Mouse (Mus musculus) megakaryocyte progenitor cell, adult 5-6 weeks (primary cell): ENCODE data around the gene Phc1. TPM values are rescaled to one million over a fixed set of nuclear protein-coding genes. Genes with fewer than 3 reads are reported as not detected.

Experiments
- total RNA-seq, 2 experiments: library from RNA; stranded (forward) in 1 of 2; stranded (reverse) in 1 of 2; fragments of 157-497, 149-512 nt in 1 of 2; fragments of 200-1000 nt in 1 of 2; gene quantifications; 2 replicates each; pipeline versions ENCODE4 v1.2.3 to v1.2.4; 2015 to 2017

The Phc1 gene
- total RNA-seq, 2 experiments from 2014 or later = 9.4 to 9.6 TPM

Other genes with a start within 250 kb of the Phc1 start
- 0.12 TPM in 1 of 2 replicates, not detected in the other for gene Klrg1, start 57.7 kb downstream of the Phc1 start, total RNA-seq (2015)
- gene Klrg1, start 57.7 kb downstream of the Phc1 start, total RNA-seq (2017) = not detected in 2 replicates
- gene M6pr, start 31.8 kb downstream of the Phc1 start, total RNA-seq (2015) = 195 and 214 TPM in 2 replicates
- 441 and 452 TPM in 2 replicates for gene M6pr, start 31.8 kb downstream of the Phc1 start, total RNA-seq (2017)
- not detected in 2 replicates for gene Rimklb, start 158.2 kb upstream of the Phc1 start, total RNA-seq (2015)
- gene Rimklb, start 158.2 kb upstream of the Phc1 start, total RNA-seq (2017) = not detected in 2 replicates
- gene Mfap5, start 165.3 kb upstream of the Phc1 start, total RNA-seq (2015) = not detected in 2 replicates
- gene Mfap5, start 165.3 kb upstream of the Phc1 start, total RNA-seq (2017) = not detected in 2 replicates
- not detected in 2 replicates for gene Aicda, start 213.2 kb upstream of the Phc1 start, total RNA-seq (2015)
- gene Aicda, start 213.2 kb upstream of the Phc1 start, total RNA-seq (2017) = not detected in 2 replicates